Mouse (Mus musculus) heart, postnatal 0 days (tissue): ENCODE data around the gene Tas2r104.

Experiments used
- CTCF ChIP-seq: IDR thresholded peaks from 2 replicates; pipeline ENCODE4 v1.5.1; 2016; ENCODE audit warnings: antibody characterized with exemption, control low read depth, low read depth
- EP300 ChIP-seq: IDR thresholded peaks from 2 replicates; pipeline ENCODE4 v1.6.1; 2016; ENCODE audit warnings: antibody characterized with exemption, low read depth

DNA sequence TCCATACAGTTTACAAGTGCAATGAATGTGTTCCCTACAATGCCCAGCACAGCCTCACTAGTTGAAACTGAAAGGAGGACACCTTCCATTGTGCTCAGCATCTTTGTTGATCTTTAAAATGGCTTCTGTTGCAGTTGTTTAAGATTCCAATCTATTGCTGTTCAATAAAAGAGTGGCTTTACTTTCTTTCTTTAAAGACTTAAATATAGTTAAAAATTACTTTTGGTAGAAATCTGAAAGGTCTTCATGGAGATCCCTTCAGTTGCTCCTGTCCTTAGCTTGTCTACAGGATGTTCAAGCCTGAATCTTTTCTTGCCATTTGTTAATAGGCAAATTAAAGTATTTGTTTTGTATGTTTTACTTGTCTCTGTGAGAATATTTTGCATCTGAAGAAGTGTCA lies 4.4 kb upstream of the Tas2r104 start, which contains the start of gene Tas2r114:
- TF ChIP-seq CTCF (no peak), EP300 (no peak)
